Mouse (Mus musculus) intestine, postnatal 0 days (tissue): ENCODE measurements around the gene Coq10a. TPM values are rescaled to one million over a fixed set of nuclear protein-coding genes. Genes with fewer than 3 reads are reported as not detected.
A peak's percentile ranks its signal among the peaks of the same experiment; 100 is the strongest.

Experiments used
- ATAC-seq: fragments of 200-750 bp; cut with Nextera tagmentation; 2 replicates; pipeline ENCODE4 v1.8.0; 2017; ENCODE audit warnings: mild to moderate bottlenecking, moderate TSS enrichment, moderate library complexity
- H3K27ac ChIP-seq: fragments of 300-500 bp; sonication (generic); 2 replicates; pipeline ENCODE4 v1.5.1; 2014; ENCODE audit warnings: mild to moderate bottlenecking, low read depth, low read length, moderate library complexity
- H3K27me3 ChIP-seq: fragments of 300-500 bp; sonication (generic); replicated peaks from 2 replicates; pipeline ENCODE4 v1.6.1; 2014; ENCODE audit warnings: low read length, mixed read lengths; ENCODE audit not compliant: control insufficient read depth, insufficient read depth
- H3K36me3 ChIP-seq: fragments of 300-500 bp; sonication (generic); 2 replicates; pipeline ENCODE4 v1.6.1; 2014; ENCODE audit warnings: mild to moderate bottlenecking, moderate library complexity; ENCODE audit not compliant: control insufficient read depth, insufficient read depth
- H3K4me1 ChIP-seq: fragments of 300-500 bp; sonication (generic); replicated peaks from 2 replicates; pipeline ENCODE4 v1.6.1; 2014; ENCODE audit warnings: antibody characterized with exemption, low read length, mixed read lengths; ENCODE audit not compliant: control insufficient read depth, insufficient read depth
- H3K4me2 ChIP-seq: fragments of 300-500 bp; sonication (generic); replicated peaks from 2 replicates; pipeline ENCODE4 v1.6.1; 2014; ENCODE audit warnings: low read depth, mild to moderate bottlenecking, moderate library complexity
- H3K4me3 ChIP-seq: fragments of 300-500 bp; sonication (generic); 2 replicates; pipeline ENCODE4 v1.5.1; 2014; ENCODE audit warnings: low read depth, low read length
- H3K9ac ChIP-seq: fragments of 300-500 bp; sonication (generic); 2 replicates; pipeline ENCODE4 v1.6.1; 2014; ENCODE audit warnings: mild to moderate bottlenecking, low read depth, low read length
- H3K9me3 ChIP-seq: fragments of 300-500 bp; sonication (generic); 2 replicates; pipeline ENCODE4 v1.6.1; 2016; ENCODE audit warnings: mixed run types; ENCODE audit not compliant: control insufficient read depth
- CTCF ChIP-seq: sonication (generic); IDR thresholded peaks from 2 replicates; pipeline ENCODE4 v1.5.1; 2016; ENCODE audit warnings: low read depth, mild to moderate bottlenecking, control low read depth, antibody characterized with exemption, moderate library complexity
- WGBS: fragments of 180-500 bp; shearing (Covaris S2); extraction: QIAGEN DNeasy Blood & Tissue Kit; methylation state at CpG from one replicate; pipeline ENCODE4 v1.1.7; 2014; 5-methylcytosine and 5-hydroxymethylcytosine counted together
- polyA plus RNA-seq: library from polyadenylated mRNA; unstranded; fragments of >200 nt; fragmentation: Nextera tagmentation; extraction: Ambion mirVana; gene quantifications from 2 replicates; pipeline ENCODE4 v1.2.1, GENCODE M21; 2015

Gene Coq10a
- polyA plus RNA-seq, 1 experiment from 2014 or later, result 22.3 TPM

- WGBS, result 85% methylated on average over 6 of the region's 6 CpGs
- H3K4me3 ChIP-seq, result no peak overlapping the region
- H3K9ac ChIP-seq, result no peak overlapping the region
- H3K27ac ChIP-seq, result no peak overlapping the region
- H3K4me2 ChIP-seq, result no peak overlapping the region
- no peaks in the 10 kb centered on the region for H3K9me3 ChIP-seq
- H3K36me3 ChIP-seq, result peaks cover 89% of the 10 kb centered on the region
- H3K27me3 ChIP-seq, result no peaks in the 10 kb centered on the region
- TF ChIP-seq CTCF, result no peak
- no peaks in the 10 kb centered on the region for H3K4me1 ChIP-seq
- no peak for ATAC-seq
Measured at GRCm38 (mm10) chr10:128389570-128389969, 20.8 kb upstream of the Coq10a start.

DNA sequence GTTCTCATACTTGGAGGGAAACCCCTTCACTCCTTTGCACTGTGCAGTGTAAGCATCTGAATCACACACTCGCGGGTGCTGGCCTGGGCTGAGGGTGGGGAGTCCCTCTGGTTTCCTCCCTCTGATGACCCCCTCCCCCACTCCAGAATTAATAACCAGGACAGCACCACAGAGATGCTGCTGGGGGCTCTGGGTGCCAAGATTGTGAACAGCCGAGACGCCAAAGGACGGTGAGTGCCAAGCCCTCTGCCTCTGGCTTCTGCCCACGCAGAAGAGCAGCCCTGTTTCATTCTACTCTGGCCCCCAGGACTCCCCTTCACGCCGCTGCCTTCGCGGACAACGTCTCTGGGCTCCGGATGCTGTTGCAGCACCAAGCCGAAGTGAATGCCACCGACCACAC, 20.1 kb upstream of the Coq10a start:
- Histone ChIP-seq H3K27me3 (no peaks in the 10 kb centered on the region), H3K9me3 (no peaks in the 10 kb centered on the region), H3K9ac (no peak overlapping the region), H3K4me3 (no peak overlapping the region), H3K36me3 (peaks cover 88% of the 10 kb centered on the region), H3K27ac (no peak overlapping the region), H3K4me1 (no peaks in the 10 kb centered on the region), H3K4me2 (no peak overlapping the region)
- 92% methylated on average over 14 of the region's 14 CpGs for whole genome bisulfite sequencing
- TF ChIP-seq CTCF, result no peak
- no peak for ATAC-seq

GRCm38 (mm10) chr10:128385902-128386301, 17.1 kb upstream of the Coq10a start:
- no peak overlapping the region for H3K27ac ChIP-seq
- H3K4me1 ChIP-seq, result no peaks in the 10 kb centered on the region
- no peaks in the 10 kb centered on the region for H3K27me3 ChIP-seq
- no peak overlapping the region for H3K9ac ChIP-seq
- H3K36me3 ChIP-seq, result peaks cover 89% of the 10 kb centered on the region
- H3K4me3 ChIP-seq, result no peak overlapping the region
- WGBS, result 95% methylated on average over 7 of the region's 7 CpGs
- no peak for TF ChIP-seq CTCF
- no peak for ATAC-seq
- no peak overlapping the region for H3K4me2 ChIP-seq
- no peaks in the 10 kb centered on the region for H3K9me3 ChIP-seq

DNA sequence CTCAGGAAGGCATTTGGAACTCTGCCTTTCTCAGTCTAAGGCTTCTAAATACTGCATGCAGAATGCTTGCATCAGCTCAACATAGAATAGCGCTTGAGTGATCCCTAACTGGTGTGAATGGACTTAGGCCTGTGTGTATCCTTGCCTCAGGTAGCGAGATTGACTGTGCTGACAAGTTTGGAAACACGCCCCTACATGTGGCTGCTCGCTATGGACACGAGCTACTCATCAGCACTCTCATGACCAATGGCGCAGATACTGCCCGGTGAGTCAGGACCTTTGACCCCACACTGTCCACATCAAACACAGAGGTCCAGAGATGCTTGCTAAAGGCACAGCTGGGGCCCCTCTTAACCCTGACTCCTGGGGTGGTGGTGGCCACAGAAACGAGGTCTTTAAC, 13.7 kb upstream of the Coq10a start:
- Histone ChIP-seq H3K4me1 (0 out of 2 replicates have a peak, but pooled peaks cover 3% of the 10 kb centered on the region), H3K4me3 (no peak overlapping the region), H3K36me3 (peaks cover 63% of the 10 kb centered on the region), H3K27me3 (no peaks in the 10 kb centered on the region), H3K27ac (0 out of 2 replicates have a peak overlapping the region, but pooled peaks have one; percentile 4), H3K9ac (no peak overlapping the region), H3K9me3 (no peaks in the 10 kb centered on the region), H3K4me2 (no peak overlapping the region)
- peak; percentile 79 for ATAC-seq
- 65% methylated on average over 8 of the region's 8 CpGs for WGBS
- TF ChIP-seq CTCF, result no peak

- H3K36me3 ChIP-seq, result peaks cover 44% of the 10 kb centered on the region
- no peak for ATAC-seq
Measured at GRCm38 (mm10) chr10:128380565-128380964, 11.8 kb upstream of the Coq10a start.

GRCm38 (mm10) chr10:128379260-128379659, 10.5 kb upstream of the Coq10a start:
- Histone ChIP-seq H3K4me1 (0 out of 2 replicates have a peak, but pooled peaks cover 3% of the 10 kb centered on the region), H3K9ac (no peak overlapping the region), H3K4me2 (no peak overlapping the region), H3K9me3 (no peaks in the 10 kb centered on the region), H3K36me3 (peaks cover 38% of the 10 kb centered on the region), H3K27ac (no peak overlapping the region), H3K4me3 (no peak overlapping the region), H3K27me3 (no peaks in the 10 kb centered on the region)
- WGBS, result 90% methylated on average over 7 of the region's 7 CpGs
- ATAC-seq, result no peak
- TF ChIP-seq CTCF, result no peak

More at GRCm38 (mm10) chr10:128380565-128380964, 11.8 kb upstream of the Coq10a start:
- no peak overlapping the region for H3K9ac ChIP-seq
- H3K27me3 ChIP-seq, result no peaks in the 10 kb centered on the region
- H3K9me3 ChIP-seq, result no peaks in the 10 kb centered on the region
- TF ChIP-seq CTCF, result no peak
- H3K27ac ChIP-seq, result no peak overlapping the region
- no peak overlapping the region for H3K4me3 ChIP-seq
- WGBS, result 84% methylated on average over 5 of the region's 5 CpGs
- H3K4me2 ChIP-seq, result no peak overlapping the region
- H3K4me1 ChIP-seq, result 0 out of 2 replicates have a peak, but pooled peaks cover 3% of the 10 kb centered on the region

DNA sequence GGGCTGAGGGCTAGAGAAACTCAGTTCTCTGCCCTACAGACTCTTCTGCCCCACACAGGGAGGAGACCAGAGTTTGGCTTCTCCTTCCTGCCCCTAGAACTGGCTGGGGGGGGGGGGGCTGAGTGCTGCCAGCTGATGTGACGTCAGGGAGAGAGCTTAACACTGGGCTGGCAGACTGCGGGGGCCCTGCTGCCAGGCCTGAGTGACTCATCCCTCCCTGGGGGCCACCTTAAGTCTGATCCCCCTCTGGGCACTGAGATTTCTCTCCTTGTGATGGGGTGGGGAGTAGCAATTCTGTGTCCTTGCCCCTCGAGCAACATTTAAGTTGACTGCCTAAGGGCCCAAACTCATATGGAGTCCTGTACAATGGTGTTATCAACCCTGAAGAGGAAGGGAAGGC, 9.7 kb upstream of the Coq10a start:
- TF ChIP-seq CTCF, result no peak
- H3K9me3 ChIP-seq, result no peaks in the 10 kb centered on the region
- peaks cover 31% of the 10 kb centered on the region for H3K36me3 ChIP-seq
- peak overlapping the region; percentile 93; the same call in 1 of the 2 replicates for H3K4me2 ChIP-seq
- no peaks in the 10 kb centered on the region for H3K27me3 ChIP-seq
- H3K4me3 ChIP-seq, result no peak overlapping the region
- no peak overlapping the region for H3K27ac ChIP-seq
- H3K4me1 ChIP-seq, result 0 out of 2 replicates have a peak, but pooled peaks cover 3% of the 10 kb centered on the region
- ATAC-seq, result no peak
- 64% methylated on average over 3 of the region's 3 CpGs for WGBS
- no peak overlapping the region; the same call in 1 of the 2 replicates for H3K9ac ChIP-seq
